Mouse (Mus musculus): ENCODE data around the gene Cd248.

GRCm38 (mm10) chr19:5041588-5041987, 26.3 kb upstream of the Cd248 start:
- no peak for TF ChIP-seq POLR2A (IDR thresholded peaks at IDR 0.05; ENCODE audit: borderline replicate concordance, extremely low read depth, insufficient read depth, insufficient read length, poor library complexity, severe bottlenecking)
- TF ChIP-seq CTCF (IDR thresholded peaks at IDR 0.05; ENCODE audit: borderline replicate concordance, extremely low read depth, insufficient read depth, insufficient read length): no peak

All from brain, embryonic 14.5 days (tissue).